Mouse (Mus musculus): ENCODE measurements around the gene Rims4.

DNA sequence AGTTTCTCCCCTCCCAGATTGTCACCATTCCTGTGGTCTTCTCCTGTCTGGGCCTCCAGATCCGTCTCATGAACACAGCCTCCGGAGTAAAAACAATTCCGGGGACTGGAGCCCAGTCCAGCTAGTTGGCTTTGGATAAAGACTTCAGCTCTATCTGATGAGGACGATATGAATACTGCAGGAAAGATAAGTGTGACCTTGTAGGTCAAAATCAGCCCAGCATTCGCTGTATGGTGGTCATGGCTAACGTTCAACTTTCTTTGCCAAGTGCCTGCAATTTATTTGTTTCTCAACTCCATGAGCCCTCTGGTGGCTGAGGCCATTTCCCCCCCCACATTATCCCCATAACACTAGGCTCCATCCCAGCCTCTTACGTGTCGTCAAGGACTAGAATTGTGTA lies 26.0 kb upstream of the Rims4 start:
- TF ChIP-seq CTCF (IDR thresholded peaks at IDR 0.05; ENCODE audit: control insufficient read depth, insufficient read depth, low read length), result no peak
- no peak for TF ChIP-seq POLR2A (IDR thresholded peaks at IDR 0.05; ENCODE audit: borderline replicate concordance, control insufficient read depth, low read depth, low read length)
